Mouse (Mus musculus) kidney, embryonic 16.5 days (tissue): ENCODE data around the gene Kcnip4. TPM values are rescaled to one million over a fixed set of nuclear protein-coding genes. Genes with fewer than 3 reads are reported as not detected.

Experiments used
- ATAC-seq: fragments of 200-750 bp; cut with Nextera tagmentation; 2 replicates; pipeline ENCODE4 v1.8.0; 2017; ENCODE audit warnings: moderate TSS enrichment; ENCODE audit not compliant: low FRiP score, low TSS enrichment
- H3K27ac ChIP-seq: fragments of 300-500 bp; sonication (generic); 2 replicates; pipeline ENCODE4 v1.5.1; 2014; ENCODE audit warnings: low read length
- H3K27me3 ChIP-seq: fragments of 300-500 bp; sonication (generic); 2 replicates; pipeline ENCODE4 v1.6.1; 2014; ENCODE audit warnings: low read length, control low read depth, mixed read lengths; ENCODE audit not compliant: insufficient read depth
- H3K36me3 ChIP-seq: fragments of 300-500 bp; sonication (generic); 2 replicates; pipeline ENCODE4 v1.6.1; 2014; ENCODE audit warnings: low read length, control low read depth, mixed read lengths; ENCODE audit not compliant: insufficient read depth
- H3K4me1 ChIP-seq: fragments of 300-500 bp; sonication (generic); 2 replicates; pipeline ENCODE4 v1.6.1; 2014; ENCODE audit warnings: low read length, control low read depth, mixed read lengths; ENCODE audit not compliant: insufficient read depth
- H3K4me2 ChIP-seq: fragments of 300-500 bp; sonication (generic); replicated peaks from 2 replicates; pipeline ENCODE4 v1.6.1; 2014; ENCODE audit warnings: low read depth, low read length
- H3K4me3 ChIP-seq: fragments of 300-500 bp; sonication (generic); 2 replicates; pipeline ENCODE4 v1.5.1; 2014; ENCODE audit warnings: mild to moderate bottlenecking, low read length
- H3K9ac ChIP-seq: fragments of 300-500 bp; sonication (generic); replicated peaks from 2 replicates; pipeline ENCODE4 v1.6.1; 2014; ENCODE audit warnings: low read length
- H3K9me3 ChIP-seq: fragments of 300-500 bp; sonication (generic); 2 replicates; pipeline ENCODE4 v1.6.1; 2016; ENCODE audit warnings: low read length, control low read depth
- WGBS: fragments of 180-500 bp; shearing (Covaris S2); extraction: QIAGEN DNeasy Blood & Tissue Kit; methylation state at CpG from one replicate; pipeline ENCODE4 v1.1.7; 2014; 5-methylcytosine and 5-hydroxymethylcytosine counted together
- polyA plus RNA-seq: library from polyadenylated mRNA; unstranded; fragments of >200 nt; fragmentation: Nextera tagmentation; extraction: Ambion mirVana; gene quantifications from 2 replicates; pipeline ENCODE4 v1.2.1, GENCODE M21; 2015

Kcnip4 gene
- polyA plus RNA-seq, 1 experiment from 2014 or later = 0.65 TPM

DNA sequence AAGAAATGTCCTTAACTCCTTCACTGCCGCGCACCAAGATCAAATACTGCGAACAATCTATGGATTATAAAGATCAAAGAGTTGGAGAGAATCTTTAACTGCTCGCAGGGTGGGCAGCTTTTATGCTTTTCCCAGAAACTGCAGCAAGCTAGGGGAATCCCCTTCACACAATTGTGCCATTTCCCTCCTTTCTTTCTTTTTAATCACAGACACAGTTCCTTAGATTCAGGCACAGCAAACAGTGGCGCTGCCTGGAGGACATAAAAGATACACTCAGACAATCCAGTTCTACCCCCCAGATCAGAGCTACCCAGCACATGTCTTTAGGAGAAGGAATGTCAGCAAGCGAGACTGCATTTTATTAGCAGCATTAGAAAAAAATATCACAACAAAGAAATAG is 239.9 kb downstream of the Kcnip4 start:
- H3K27ac ChIP-seq = no peak overlapping the region
- no peaks in the 10 kb centered on the region for H3K27me3 ChIP-seq
- no peaks in the 10 kb centered on the region for H3K9me3 ChIP-seq
- ATAC-seq = no peak
- H3K9ac ChIP-seq = no peak overlapping the region
- peak overlapping the region; percentile 10; the same call in 1 of the 2 replicates for H3K4me3 ChIP-seq
- H3K4me1 ChIP-seq = peaks cover 5% of the 10 kb centered on the region; the same call in 1 of the 2 replicates
- no peaks in the 10 kb centered on the region for H3K36me3 ChIP-seq
- 40% methylated on average over 6 of the region's 6 CpGs for WGBS
- H3K4me2 ChIP-seq = peak overlapping the region; percentile 37

GRCm38 (mm10) chr5:49283403-49283802 is 241.3 kb downstream of the Kcnip4 start:
- ATAC-seq = no peak
- H3K27me3 ChIP-seq = no peaks in the 10 kb centered on the region
- H3K9ac ChIP-seq = no peak overlapping the region
- WGBS = 70% methylated on average over 5 of the region's 5 CpGs
- no peaks in the 10 kb centered on the region for H3K9me3 ChIP-seq
- no peak overlapping the region for H3K27ac ChIP-seq
- no peak overlapping the region for H3K4me3 ChIP-seq
- H3K4me2 ChIP-seq = no peak overlapping the region
- no peaks in the 10 kb centered on the region for H3K36me3 ChIP-seq
- peaks cover 5% of the 10 kb centered on the region; the same call in 1 of the 2 replicates for H3K4me1 ChIP-seq

DNA sequence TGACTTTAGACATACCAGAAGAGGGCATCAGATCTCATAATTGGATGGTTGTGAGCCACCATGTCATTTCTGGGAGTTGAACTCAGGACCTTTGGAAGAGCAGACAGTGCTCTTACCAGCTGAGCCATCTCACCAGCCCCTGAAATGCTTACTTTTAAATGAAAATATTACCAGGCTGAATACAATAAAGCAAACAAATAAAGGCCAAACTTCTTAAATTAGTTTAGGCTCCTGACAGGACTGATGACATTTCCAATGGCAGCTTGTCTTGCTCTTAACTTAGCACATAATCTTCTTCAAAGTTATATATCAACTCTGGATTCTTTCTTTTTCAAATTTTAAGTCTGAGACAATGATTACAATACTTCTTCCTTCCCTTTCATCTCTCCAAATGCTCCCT is 252.8 kb downstream of the Kcnip4 start:
- H3K4me1 ChIP-seq = no peaks in the 10 kb centered on the region
- no peak overlapping the region for H3K4me3 ChIP-seq
- H3K4me2 ChIP-seq = no peak overlapping the region
- ATAC-seq = no peak
- no peak overlapping the region for H3K9ac ChIP-seq
- H3K36me3 ChIP-seq = no peaks in the 10 kb centered on the region
- no peak overlapping the region for H3K27ac ChIP-seq
- no peaks in the 10 kb centered on the region for H3K27me3 ChIP-seq
- no peaks in the 10 kb centered on the region for H3K9me3 ChIP-seq

DNA sequence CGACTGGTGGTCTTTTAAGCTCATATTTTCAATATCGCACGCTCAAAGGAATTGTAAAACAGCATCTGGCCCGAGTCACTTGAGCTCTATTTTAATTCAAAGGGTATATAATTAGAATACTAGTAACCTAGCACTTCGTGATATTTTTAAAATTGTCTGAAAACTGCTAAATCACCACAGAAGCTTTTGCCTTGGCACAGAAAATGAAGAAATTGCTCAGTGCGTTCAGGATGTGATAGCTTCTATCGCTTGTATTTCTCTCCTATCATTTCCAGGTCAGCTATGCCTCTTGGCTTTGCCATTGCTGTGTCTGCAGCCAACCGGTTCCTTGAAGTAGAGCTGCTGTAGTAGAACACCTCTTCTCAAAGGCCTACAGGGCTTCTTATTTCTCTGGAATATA is 255.9 kb downstream of the Kcnip4 start:
- 92% methylated on average over 8 of the region's 8 CpGs for WGBS
- ATAC-seq = no peak
- Histone ChIP-seq H3K4me2 (no peak overlapping the region), H3K4me1 (no peaks in the 10 kb centered on the region), H3K27ac (no peak overlapping the region), H3K4me3 (no peak overlapping the region), H3K27me3 (no peaks in the 10 kb centered on the region), H3K36me3 (no peaks in the 10 kb centered on the region), H3K9me3 (no peaks in the 10 kb centered on the region), H3K9ac (no peak overlapping the region)

- 79% methylated on average over 4 of the region's 4 CpGs for WGBS
- Histone ChIP-seq H3K9me3 (no peaks in the 10 kb centered on the region), H3K9ac (no peak overlapping the region), H3K4me2 (no peak overlapping the region), H3K27ac (no peak overlapping the region), H3K27me3 (no peaks in the 10 kb centered on the region), H3K4me1 (no peaks in the 10 kb centered on the region; the same call in 1 of the 2 replicates), H3K36me3 (no peaks in the 10 kb centered on the region), H3K4me3 (no peak overlapping the region)
- no peak for ATAC-seq
Measured at GRCm38 (mm10) chr5:49259356-49259755, 265.4 kb downstream of the Kcnip4 start.

- 78% methylated on average over 3 of the region's 3 CpGs for WGBS
- Histone ChIP-seq H3K27ac (no peak overlapping the region), H3K9ac (no peak overlapping the region), H3K4me3 (no peak overlapping the region), H3K4me1 (no peaks in the 10 kb centered on the region; the same call in 1 of the 2 replicates), H3K4me2 (no peak overlapping the region), H3K36me3 (no peaks in the 10 kb centered on the region), H3K9me3 (no peaks in the 10 kb centered on the region), H3K27me3 (no peaks in the 10 kb centered on the region)
- ATAC-seq = no peak
Measured at GRCm38 (mm10) chr5:49256850-49257249, 267.9 kb downstream of the Kcnip4 start.

GRCm38 (mm10) chr5:49255983-49256382 is 268.7 kb downstream of the Kcnip4 start:
- no peak for ATAC-seq
- H3K36me3 ChIP-seq = no peaks in the 10 kb centered on the region
- WGBS = 74% methylated on average over 4 of the region's 4 CpGs
- no peaks in the 10 kb centered on the region; the same call in 1 of the 2 replicates for H3K4me1 ChIP-seq
- H3K27me3 ChIP-seq = no peaks in the 10 kb centered on the region
- H3K27ac ChIP-seq = no peak overlapping the region
- no peak overlapping the region for H3K9ac ChIP-seq
- no peak overlapping the region for H3K4me3 ChIP-seq
- H3K4me2 ChIP-seq = no peak overlapping the region
- H3K9me3 ChIP-seq = no peaks in the 10 kb centered on the region

DNA sequence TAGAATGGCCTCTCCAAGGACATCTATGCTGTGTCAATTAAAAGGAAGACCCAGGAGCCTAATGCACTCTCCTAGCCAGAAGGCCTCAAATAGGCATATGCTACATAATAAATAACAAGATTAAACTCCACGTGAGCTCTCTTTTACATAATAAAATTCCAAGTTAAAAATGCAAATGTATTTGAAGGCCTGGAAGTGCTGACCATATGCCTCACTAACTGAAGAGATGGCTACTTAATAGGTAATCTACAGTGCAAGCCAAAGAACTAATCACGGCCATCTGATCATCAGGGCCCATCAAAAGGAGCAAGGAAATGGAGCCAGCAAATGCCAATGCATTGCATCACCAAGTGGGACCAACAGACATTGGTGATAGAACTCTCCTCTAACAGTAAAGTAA is 277.6 kb downstream of the Kcnip4 start:
- H3K4me2 ChIP-seq = no peak overlapping the region
- ATAC-seq = no peak
- no peaks in the 10 kb centered on the region; the same call in 1 of the 2 replicates for H3K4me1 ChIP-seq
- no peak overlapping the region for H3K27ac ChIP-seq
- 73% methylated on average over 2 of the region's 2 CpGs for WGBS
- no peaks in the 10 kb centered on the region for H3K9me3 ChIP-seq
- no peak overlapping the region for H3K9ac ChIP-seq
- no peaks in the 10 kb centered on the region for H3K27me3 ChIP-seq
- no peak overlapping the region for H3K4me3 ChIP-seq
- no peaks in the 10 kb centered on the region for H3K36me3 ChIP-seq

DNA sequence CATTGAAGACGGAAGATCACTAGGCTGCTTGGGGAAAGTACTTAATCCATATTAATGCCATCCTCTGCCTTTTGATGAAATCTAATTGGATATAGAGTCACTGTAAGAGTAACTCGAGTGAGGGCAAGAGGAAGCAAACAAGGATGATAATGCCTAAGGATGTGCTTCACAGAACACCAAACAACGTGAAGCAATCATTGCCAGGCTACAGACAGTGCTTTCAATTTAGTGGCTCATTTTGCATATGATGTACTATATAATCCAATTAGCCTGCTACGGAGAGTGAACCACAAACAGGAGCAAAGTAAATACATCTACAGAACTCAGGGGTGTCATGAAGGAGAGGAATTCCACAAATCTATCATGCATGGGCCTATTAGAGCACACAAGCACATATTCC is 280.3 kb downstream of the Kcnip4 start:
- H3K4me3 ChIP-seq = no peak overlapping the region
- ATAC-seq = no peak
- WGBS = 73% methylated on average over 4 of the region's 4 CpGs
- H3K4me2 ChIP-seq = no peak overlapping the region
- no peaks in the 10 kb centered on the region; the same call in 1 of the 2 replicates for H3K4me1 ChIP-seq
- no peaks in the 10 kb centered on the region for H3K27me3 ChIP-seq
- no peaks in the 10 kb centered on the region for H3K9me3 ChIP-seq
- H3K9ac ChIP-seq = no peak overlapping the region
- no peak overlapping the region for H3K27ac ChIP-seq
- no peaks in the 10 kb centered on the region for H3K36me3 ChIP-seq

GRCm38 (mm10) chr5:49241708-49242107 is 283.0 kb downstream of the Kcnip4 start:
- WGBS = 67% methylated on average over 6 of the region's 6 CpGs
- Histone ChIP-seq H3K27ac (no peak overlapping the region; the same call in 1 of the 2 replicates), H3K9me3 (no peaks in the 10 kb centered on the region), H3K27me3 (no peaks in the 10 kb centered on the region), H3K36me3 (no peaks in the 10 kb centered on the region), H3K4me3 (no peak overlapping the region), H3K9ac (no peak overlapping the region), H3K4me2 (no peak overlapping the region), H3K4me1 (no peaks in the 10 kb centered on the region; the same call in 1 of the 2 replicates)
- peak; percentile 95 for ATAC-seq
